Mouse (Mus musculus) stomach, embryonic 16.5 days (tissue): ENCODE data around the gene Ifit2. TPM values are rescaled to one million over a fixed set of nuclear protein-coding genes. Genes with fewer than 3 reads are reported as not detected.

ENCODE experiments used
- ATAC-seq: fragments of 200-750 bp; cut with Nextera tagmentation; 2 replicates; pipeline ENCODE4 v1.8.0; 2017; ENCODE audit warnings: moderate number of reproducible peaks, moderate TSS enrichment; ENCODE audit not compliant: insufficient read depth, low FRiP score
- H3K27ac ChIP-seq: fragments of 300-500 bp; sonication (generic); 2 replicates; pipeline ENCODE4 v1.5.1; 2014; ENCODE audit warnings: low read length
- H3K27me3 ChIP-seq: fragments of 300-500 bp; sonication (generic); 2 replicates; pipeline ENCODE4 v1.6.1; 2014; ENCODE audit warnings: low read length, control low read depth, mixed read lengths; ENCODE audit not compliant: control insufficient read depth, insufficient read depth
- H3K36me3 ChIP-seq: fragments of 300-500 bp; sonication (generic); 2 replicates; pipeline ENCODE4 v1.6.1; 2014; ENCODE audit warnings: low read length; ENCODE audit not compliant: control insufficient read depth, insufficient read depth
- H3K4me1 ChIP-seq: fragments of 300-500 bp; sonication (generic); 2 replicates; pipeline ENCODE4 v1.6.1; 2014; ENCODE audit warnings: low read length, control low read depth, mixed read lengths; ENCODE audit not compliant: control insufficient read depth, insufficient read depth
- H3K4me2 ChIP-seq: fragments of 300-500 bp; sonication (generic); 2 replicates; pipeline ENCODE4 v1.6.1; 2014; ENCODE audit warnings: low read depth, low read length, mixed read lengths
- H3K4me3 ChIP-seq: fragments of 300-500 bp; sonication (generic); replicated peaks from 2 replicates; pipeline ENCODE4 v1.5.1; 2014; ENCODE audit warnings: mild to moderate bottlenecking, low read length
- H3K9ac ChIP-seq: fragments of 300-500 bp; sonication (generic); 2 replicates; pipeline ENCODE4 v1.6.1; 2014; ENCODE audit warnings: low read length
- H3K9me3 ChIP-seq: fragments of 300-500 bp; sonication (generic); replicated peaks from 2 replicates; pipeline ENCODE4 v1.6.1; 2016; ENCODE audit warnings: low read length, control low read depth; ENCODE audit not compliant: control insufficient read depth
- WGBS: fragments of 180-500 bp; shearing (Covaris S2); extraction: QIAGEN DNeasy Blood & Tissue Kit; methylation state at CpG from one replicate; pipeline ENCODE4 v1.1.7; 2014; 5-methylcytosine and 5-hydroxymethylcytosine counted together
- polyA plus RNA-seq: library from polyadenylated mRNA; unstranded; fragments of >200 nt; fragmentation: Nextera tagmentation; extraction: Ambion mirVana; gene quantifications from 2 replicates; pipeline ENCODE4 v1.2.1, GENCODE M21; 2015

The Ifit2 gene
- polyA plus RNA-seq, result 6.2 and 6.3 TPM in 2 replicates

DNA sequence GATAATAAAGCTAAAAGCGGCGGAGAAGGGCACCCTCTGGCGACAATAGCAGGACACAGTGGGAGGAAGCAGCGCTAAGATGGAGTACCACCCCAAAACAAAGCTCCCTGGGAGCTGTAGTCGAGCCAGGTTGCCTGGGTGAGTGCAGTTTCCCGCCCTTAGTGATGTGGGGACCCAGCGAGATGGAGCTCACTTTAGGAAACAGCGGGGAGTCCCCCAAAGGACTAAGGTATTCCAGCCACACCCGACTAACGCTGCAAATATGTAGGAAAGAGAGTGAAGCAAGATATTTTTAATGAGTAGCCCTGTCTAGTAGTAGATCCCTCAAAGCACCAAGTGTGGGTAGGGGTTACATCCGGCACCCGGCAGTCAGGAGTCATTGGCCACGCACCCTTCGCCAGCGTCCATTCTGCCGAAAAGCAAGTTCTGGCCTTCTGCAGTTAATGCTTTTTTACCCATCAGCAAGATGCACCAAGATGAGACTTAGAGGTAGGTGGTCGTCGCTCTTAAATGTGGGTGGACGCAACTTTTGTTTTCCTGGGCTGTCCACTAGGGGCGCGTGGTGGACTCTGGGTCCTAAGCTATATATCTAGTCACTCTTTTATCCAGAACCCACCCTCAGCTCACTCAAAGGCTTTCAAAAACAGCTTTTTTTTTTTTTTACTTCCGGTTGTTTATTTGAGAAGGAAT is at the start of gene Ifit2:
Gene Ifit2, plus strand, starts transcription at position 161 of the 690 bp plus-strand sequence.
- peak; percentile 91 for ATAC-seq
- peak within 1 kb of the TSS; percentile 76 for H3K4me2 ChIP-seq
- H3K4me1 ChIP-seq, result peaks cover 8% of the 10 kb centered on the region
- H3K9ac ChIP-seq, result peak within 1 kb of the TSS; percentile 69
- WGBS, result under 1% methylated on average over 22 of the region's 22 CpGs
- peak within 1 kb of the TSS; percentile 59 for H3K4me3 ChIP-seq
- no peaks in the 10 kb centered on the region for H3K27me3 ChIP-seq
- H3K9me3 ChIP-seq, result 0 out of 2 replicates have a peak, but pooled peaks cover 6% of the 10 kb centered on the region
- no peaks in the 10 kb centered on the region for H3K36me3 ChIP-seq
- H3K27ac ChIP-seq, result peak within 1 kb of the TSS; percentile 50

GRCm38 (mm10) chr19:34500763-34501162 is 49.7 kb upstream of the Ifit2 start:
- Histone ChIP-seq H3K36me3 (peaks cover 6% of the 10 kb centered on the region; the same call in 1 of the 2 replicates), H3K4me1 (no peaks in the 10 kb centered on the region), H3K9me3 (no peaks in the 10 kb centered on the region), H3K9ac (no peak overlapping the region), H3K27me3 (no peaks in the 10 kb centered on the region), H3K4me2 (no peak overlapping the region), H3K27ac (no peak overlapping the region), H3K4me3 (no peak overlapping the region)
- 40% methylated on average over 4 of the region's 4 CpGs for WGBS
- peak; percentile 64; the same call in 1 of the 2 replicates for ATAC-seq

DNA sequence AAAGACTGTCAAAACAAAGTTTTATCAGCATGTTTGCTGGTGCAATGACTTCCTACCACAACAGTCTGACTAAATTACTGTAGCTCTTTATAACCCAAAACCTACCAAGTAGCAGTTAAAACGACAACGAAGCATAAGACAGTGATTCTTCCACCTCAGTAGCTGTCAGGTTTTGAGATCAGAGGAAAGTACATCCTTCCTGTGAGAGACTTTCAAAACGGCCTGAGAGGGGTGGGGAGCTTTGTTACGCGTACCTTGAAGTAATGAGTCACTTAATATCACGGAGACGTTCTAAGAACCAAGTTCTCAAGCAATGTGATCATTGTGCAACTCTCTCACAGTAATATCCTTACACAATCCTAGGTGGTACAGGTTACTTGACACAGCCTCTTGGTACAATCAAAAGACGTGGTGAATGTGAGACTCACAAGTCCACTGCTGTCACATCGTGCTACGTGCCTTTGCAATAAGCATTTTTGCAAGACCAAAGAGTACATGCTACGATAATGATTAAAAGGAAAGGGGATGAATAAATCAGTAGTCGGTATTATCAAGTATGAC is 45.3 kb upstream of the Ifit2 start:
- no peak overlapping the region for H3K27ac ChIP-seq
- no peaks in the 10 kb centered on the region for H3K4me1 ChIP-seq
- ATAC-seq, result no peak
- H3K4me3 ChIP-seq, result no peak overlapping the region
- no peaks in the 10 kb centered on the region for H3K9me3 ChIP-seq
- no peak overlapping the region for H3K4me2 ChIP-seq
- H3K9ac ChIP-seq, result no peak overlapping the region
- WGBS, result 83% methylated on average over 12 of the region's 12 CpGs
- H3K27me3 ChIP-seq, result no peaks in the 10 kb centered on the region
- H3K36me3 ChIP-seq, result peaks cover 20% of the 10 kb centered on the region; the same call in 1 of the 2 replicates

- Histone ChIP-seq H3K4me2 (no peak overlapping the region), H3K27me3 (no peaks in the 10 kb centered on the region), H3K36me3 (peaks cover 14% of the 10 kb centered on the region; the same call in 1 of the 2 replicates), H3K9ac (no peak overlapping the region), H3K9me3 (no peaks in the 10 kb centered on the region), H3K4me3 (no peak overlapping the region), H3K27ac (no peak overlapping the region), H3K4me1 (no peaks in the 10 kb centered on the region)
- no peak for ATAC-seq
- 71% methylated on average over 5 of the region's 5 CpGs for WGBS
These were observed 39.8 kb upstream of the Ifit2 start for GRCm38 (mm10) chr19:34510717-34511116.

- Histone ChIP-seq H3K27me3 (no peaks in the 10 kb centered on the region), H3K4me1 (no peaks in the 10 kb centered on the region), H3K27ac (no peak overlapping the region), H3K9me3 (no peaks in the 10 kb centered on the region), H3K36me3 (peaks cover 6% of the 10 kb centered on the region; the same call in 1 of the 2 replicates), H3K4me2 (no peak overlapping the region), H3K9ac (no peak overlapping the region), H3K4me3 (no peak overlapping the region)
- 45% methylated on average over 8 of the region's 8 CpGs for WGBS
- no peak for ATAC-seq
These were observed 39.0 kb upstream of the Ifit2 start for GRCm38 (mm10) chr19:34511528-34511927.

DNA sequence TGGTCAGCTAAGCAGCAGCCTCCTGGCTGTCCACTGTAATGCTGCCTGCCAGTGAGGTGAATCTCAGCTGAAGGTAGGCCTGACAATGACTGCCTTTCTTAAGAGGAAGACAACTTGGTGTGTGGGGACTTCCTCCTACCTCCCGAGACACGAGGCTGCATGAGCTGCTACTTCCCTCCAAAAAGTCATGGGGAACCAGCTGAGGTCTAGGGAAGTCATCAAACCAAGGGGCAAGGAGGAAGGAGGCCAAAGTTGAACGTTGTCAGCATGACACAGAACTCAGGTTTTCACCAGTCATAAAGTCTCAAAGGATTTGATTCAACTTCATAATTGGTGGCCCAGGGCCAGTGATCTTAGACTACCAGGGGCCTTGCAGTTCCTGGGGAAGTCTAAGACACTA is 34.8 kb upstream of the Ifit2 start:
- Histone ChIP-seq H3K27me3 (no peaks in the 10 kb centered on the region), H3K9ac (no peak overlapping the region), H3K4me3 (no peak overlapping the region), H3K27ac (no peak overlapping the region), H3K4me1 (no peaks in the 10 kb centered on the region), H3K4me2 (no peak overlapping the region), H3K36me3 (no peaks in the 10 kb centered on the region; the same call in 1 of the 2 replicates), H3K9me3 (no peaks in the 10 kb centered on the region)
- 77% methylated on average over 3 of the region's 3 CpGs for WGBS
- no peak for ATAC-seq

DNA sequence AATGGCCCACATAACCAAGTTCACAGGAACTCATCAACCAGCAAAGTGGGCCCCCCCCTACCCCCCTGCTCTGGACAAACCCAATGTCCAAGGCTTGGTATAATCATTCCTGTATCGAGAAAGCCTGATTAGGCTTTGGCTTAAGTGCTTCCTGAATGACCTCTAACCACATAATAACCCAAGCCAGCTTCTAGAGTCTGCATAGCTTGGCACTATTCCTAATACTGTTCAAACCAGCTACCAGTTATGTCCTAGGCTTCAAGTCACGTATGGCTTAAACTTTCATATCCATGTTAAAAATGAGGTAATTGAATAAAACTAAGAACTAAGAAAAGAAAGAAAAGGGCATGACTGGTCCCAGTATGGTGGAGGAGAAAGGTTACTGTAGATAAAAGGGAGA is 34.1 kb upstream of the Ifit2 start:
- H3K27me3 ChIP-seq, result no peaks in the 10 kb centered on the region
- no peak for ATAC-seq
- H3K36me3 ChIP-seq, result no peaks in the 10 kb centered on the region; the same call in 1 of the 2 replicates
- no peaks in the 10 kb centered on the region for H3K9me3 ChIP-seq
- H3K27ac ChIP-seq, result no peak overlapping the region
- H3K9ac ChIP-seq, result no peak overlapping the region
- no peaks in the 10 kb centered on the region for H3K4me1 ChIP-seq
- whole genome bisulfite sequencing, result 81% methylated on average over 2 of the region's 2 CpGs
- no peak overlapping the region for H3K4me3 ChIP-seq
- H3K4me2 ChIP-seq, result no peak overlapping the region

DNA sequence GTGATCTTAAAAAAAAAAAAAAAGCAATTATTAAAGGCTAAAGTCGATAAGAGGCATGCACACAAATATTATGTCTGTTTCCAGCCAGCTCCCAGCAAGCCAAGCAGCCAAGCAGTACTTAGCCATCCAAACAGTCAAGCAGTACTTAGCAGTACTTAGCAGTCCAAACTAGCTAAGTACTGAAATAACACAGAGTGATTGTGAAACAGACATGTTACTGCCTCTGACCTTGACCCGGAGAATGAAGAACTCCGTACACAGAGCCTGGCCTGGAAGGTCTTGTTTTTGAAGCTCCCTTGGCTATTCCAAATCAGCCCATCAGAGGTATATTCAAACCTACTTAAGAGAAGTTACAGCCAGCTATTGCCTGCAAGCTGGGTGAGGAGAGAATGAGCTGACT is 33.3 kb upstream of the Ifit2 start:
- Histone ChIP-seq H3K4me3 (no peak overlapping the region), H3K4me1 (no peaks in the 10 kb centered on the region), H3K27ac (no peak overlapping the region), H3K27me3 (no peaks in the 10 kb centered on the region), H3K9ac (no peak overlapping the region), H3K4me2 (no peak overlapping the region), H3K9me3 (no peaks in the 10 kb centered on the region), H3K36me3 (no peaks in the 10 kb centered on the region; the same call in 1 of the 2 replicates)
- ATAC-seq, result no peak
- 78% methylated on average over 3 of the region's 3 CpGs for WGBS

DNA sequence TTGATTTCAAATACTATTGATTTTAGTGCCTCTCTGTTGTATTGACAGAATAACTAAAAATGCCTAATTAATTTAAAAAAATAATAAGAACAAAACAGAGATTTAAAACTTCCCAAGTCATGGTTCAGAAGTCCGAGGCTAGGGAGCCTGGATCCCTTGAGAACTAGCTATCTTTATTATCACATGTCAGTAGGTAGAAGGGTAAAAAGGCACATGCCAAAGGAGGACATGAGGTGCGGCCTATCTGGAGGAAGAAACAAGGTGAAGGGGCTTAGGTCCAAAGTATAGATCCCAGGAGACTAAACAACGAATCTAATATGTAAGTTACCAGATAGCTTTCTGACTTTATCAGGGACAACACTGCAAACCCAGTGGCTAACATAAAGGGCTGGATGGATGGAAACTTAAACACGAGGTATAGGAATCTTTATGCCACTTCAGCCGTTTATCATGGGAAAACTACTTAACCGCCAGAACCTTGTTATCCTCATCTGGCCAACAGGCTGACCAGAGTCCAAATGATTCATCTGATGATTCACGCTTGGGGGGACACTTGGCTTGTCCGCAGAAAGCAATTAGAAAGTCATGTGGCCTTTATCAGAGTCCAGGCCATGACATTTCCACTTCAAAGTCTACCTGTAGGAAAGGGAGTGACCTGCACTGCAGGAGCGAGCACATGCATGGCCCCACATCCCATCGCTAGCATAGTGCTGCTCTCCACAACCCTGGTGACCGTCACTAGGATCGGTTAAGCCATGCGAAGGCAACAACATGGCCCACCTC is 32.5 kb upstream of the Ifit2 start:
- Histone ChIP-seq H3K4me2 (no peak overlapping the region), H3K27me3 (no peaks in the 10 kb centered on the region), H3K9me3 (no peaks in the 10 kb centered on the region), H3K36me3 (no peaks in the 10 kb centered on the region; the same call in 1 of the 2 replicates), H3K9ac (no peak overlapping the region), H3K4me1 (no peaks in the 10 kb centered on the region), H3K4me3 (no peak overlapping the region), H3K27ac (no peak overlapping the region)
- no peak for ATAC-seq
- WGBS, result 85% methylated on average over 13 of the region's 13 CpGs
